Mouse (Mus musculus): ENCODE results near the gene Ccnd3.
"Not testable (repeated sequence)": the region's sequence is repeated elsewhere in the genome, so short reads cannot be mapped to it uniquely, and the experiment has no call there.

Gene Ccnd3

DNA sequence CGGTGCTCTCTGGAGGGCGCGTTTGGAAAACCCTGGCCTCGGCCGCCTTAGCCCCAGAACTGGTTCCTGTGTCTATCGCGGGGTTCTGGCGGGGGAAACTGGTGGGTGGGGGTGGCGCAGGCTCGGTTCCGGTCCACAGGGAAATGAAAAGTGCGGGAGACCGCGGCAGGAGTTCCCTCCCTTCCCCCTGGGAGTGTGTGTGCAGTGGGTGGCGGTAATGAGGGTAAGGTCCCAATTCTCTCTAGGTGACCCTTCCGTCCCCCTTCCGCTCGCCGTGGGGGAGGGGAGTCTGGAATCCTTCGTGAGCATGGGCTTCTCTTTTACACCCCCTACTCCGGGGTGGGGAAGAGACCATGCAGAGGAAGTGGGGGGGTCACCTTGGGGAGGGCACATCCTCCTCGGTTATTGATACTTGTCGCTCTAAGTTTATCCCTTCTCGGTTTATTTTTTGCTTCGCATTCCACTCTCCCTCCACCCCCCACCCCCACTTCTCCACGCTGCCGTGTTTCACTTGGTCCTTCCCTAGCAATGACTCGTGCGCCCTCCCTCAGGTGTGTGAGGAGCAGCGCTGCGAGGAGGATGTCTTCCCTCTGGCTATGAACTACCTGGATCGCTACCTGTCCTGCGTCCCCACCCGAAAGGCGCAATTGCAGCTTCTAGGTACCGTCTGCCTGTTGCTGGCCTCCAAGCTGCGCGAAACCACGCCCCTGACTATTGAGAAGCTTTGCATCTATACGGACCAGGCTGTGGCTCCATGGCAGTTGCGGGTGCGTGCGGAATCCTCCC is 89.5 kb downstream of the Ccnd3 start:
- DNase-seq (ENCODE audit: low read depth, low spot score), result peak; percentile 55

DNA sequence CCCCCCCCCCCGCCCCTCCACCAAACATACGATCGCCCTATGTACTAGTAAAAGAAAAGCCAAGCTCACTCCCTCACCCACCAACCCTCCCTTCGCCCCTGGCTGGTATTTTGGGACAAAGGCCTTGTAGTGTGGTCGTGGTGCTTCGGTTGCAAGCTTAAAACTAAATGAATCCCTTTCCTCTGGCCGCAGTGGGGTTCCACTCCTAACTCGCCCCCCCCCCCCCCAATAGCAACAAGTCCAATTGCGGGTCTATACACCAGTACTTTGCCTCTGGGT is 90.1 kb downstream of the Ccnd3 start:
- no peak for DNase-seq (ENCODE audit: low read depth, low spot score)

DNA sequence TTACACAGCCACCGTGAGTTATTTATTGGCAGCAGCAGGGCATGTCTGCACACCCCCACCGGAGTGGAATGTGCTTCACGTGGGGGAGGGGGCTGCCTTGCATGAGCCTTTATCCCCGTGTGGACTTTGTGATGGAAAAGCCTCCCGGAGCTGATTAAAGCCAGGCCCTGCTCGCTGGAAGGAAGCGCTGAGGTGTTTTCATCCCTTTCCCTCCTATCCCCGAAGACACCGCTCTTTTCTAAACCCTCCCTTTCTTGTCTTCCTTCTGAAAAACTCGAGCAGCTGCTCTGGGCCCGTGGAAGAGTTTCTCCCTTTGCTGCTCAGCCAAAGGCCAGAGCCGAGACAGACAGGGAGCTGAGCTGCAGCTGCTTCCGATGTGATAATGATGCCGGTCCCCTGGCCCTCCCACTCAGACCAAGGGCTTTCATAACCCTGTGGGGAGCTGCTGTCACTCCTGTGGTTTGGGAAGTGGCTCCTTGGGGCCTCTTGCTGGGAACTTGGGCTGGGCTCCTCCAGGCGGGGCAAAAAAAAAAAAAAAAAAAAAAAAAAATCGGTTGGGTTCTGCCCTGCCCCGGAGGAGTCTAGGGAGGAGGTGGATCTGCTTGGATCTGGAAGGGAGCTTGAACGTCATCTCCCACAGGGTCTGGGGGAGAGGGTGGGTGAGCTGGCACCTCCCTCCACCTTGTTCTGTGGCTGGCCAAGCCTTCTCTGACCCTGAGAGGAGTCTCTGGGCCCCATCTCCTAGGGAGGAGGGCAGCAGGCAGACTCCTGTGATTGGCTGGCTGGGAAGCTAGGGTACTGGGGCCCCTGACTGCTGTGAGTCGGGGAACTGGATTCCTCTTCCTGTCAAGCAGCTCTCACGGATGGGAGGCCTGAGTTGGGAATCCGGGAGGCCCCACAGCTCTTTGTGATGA is 90.7 kb downstream of the Ccnd3 start:
- DNase-seq (ENCODE audit: low read depth, low spot score), result peak; percentile 42

DNA sequence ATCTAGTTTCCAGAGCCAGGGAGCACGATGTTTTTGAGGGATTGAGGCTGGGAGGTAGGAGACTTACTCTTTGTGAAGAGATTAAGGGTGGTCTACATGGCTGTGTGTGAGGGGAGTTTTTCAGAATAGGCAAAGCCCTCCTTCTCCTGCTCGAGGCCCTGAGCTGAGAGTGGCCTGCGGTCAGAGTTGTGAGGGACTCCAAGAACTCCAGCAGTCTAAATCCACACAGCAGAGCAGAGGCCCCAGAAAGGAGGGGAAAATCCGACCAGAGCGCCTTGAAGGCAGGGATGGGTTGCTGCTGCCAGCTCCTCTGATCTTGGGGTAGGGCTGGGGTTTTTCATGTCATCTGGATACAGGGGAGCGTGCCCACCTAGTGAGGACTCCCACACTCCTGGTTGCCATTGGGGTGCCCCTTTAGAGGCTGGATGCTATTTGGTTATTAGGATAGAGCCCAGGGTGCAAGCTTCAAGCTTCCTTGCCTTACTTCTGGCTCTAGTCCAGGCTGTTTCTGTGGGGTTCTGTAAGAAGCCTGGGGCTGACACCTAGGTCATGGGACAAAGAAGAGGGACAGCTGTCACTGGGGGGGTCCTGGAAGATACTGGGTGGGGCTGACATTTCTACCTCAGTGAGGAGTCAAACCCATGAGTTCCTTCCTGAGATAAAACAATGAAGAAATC is 91.4 kb downstream of the Ccnd3 start:
- no peak for DNase-seq (ENCODE audit: low read depth, low spot score)

DNA sequence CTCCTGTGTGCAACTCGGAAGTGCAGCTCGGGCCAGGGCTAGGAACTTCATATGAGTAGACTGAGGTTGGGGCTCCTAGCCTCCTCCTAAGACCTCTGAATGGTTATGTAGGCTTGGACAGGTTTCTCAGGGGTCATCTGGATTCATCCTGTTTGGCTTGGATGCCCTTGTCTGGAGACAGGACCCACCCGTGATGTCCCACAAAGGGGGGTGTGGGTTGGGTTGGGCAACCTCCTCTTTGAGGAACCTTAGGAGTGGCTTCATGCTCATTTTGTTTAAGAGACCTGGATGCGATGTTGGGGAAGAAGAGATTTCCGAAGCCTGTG is 92.0 kb downstream of the Ccnd3 start:
- no peak for DNase-seq (ENCODE audit: low read depth, low spot score)

DNA sequence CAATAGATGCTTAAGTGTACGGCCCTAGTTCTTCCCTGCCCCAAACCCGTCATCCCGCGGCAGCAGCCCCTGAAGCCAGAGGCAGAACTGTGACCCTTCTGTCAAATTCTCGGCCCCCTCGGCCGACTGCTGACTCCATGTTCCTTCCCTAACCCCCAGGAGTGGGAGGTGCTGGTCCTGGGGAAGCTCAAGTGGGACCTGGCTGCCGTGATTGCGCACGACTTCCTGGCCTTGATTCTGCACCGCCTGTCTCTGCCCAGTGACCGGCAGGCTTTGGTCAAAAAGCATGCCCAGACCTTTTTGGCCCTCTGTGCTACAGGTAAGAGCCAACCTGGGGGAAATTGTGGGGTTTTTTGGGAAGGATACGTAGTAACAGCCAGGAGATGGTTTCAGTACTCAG is 92.4 kb downstream of the Ccnd3 start:
- no peak for DNase-seq (ENCODE audit: low read depth, low spot score)

DNA sequence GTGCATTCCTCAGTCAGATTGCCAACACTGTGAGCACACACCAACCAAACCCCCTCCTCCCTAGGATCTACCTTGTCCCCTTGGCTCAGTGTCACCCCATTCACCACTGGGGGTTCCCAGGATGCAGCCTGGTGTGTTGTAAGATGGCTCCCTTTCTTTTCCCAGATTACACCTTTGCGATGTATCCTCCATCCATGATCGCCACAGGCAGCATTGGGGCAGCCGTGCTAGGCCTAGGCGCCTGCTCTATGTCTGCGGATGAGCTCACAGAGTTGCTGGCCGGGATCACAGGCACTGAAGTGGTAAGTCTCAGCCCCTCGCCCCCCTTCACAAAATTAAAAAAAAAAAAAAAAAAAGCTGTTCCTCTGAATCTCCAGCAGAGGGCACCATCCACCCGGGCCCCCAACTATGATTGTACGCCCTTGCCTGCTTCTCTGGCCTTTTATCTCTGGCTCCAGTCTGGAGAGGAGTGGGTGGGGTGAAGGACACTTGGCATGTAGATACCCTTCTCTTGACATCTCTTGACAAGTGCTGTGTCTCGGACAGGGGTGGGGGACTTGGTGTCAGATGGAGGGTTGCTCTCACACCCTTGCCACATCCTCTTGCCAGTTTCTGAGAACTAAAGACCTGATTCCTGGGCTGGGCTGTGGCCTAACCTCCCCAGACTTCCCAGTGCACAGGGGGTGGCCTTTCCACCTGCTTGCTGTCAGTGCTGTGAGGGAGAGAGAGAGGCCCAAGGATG is 93.2 kb downstream of the Ccnd3 start:
- DNase-seq (ENCODE audit: low read depth, low spot score), result peak; percentile 78

DNA sequence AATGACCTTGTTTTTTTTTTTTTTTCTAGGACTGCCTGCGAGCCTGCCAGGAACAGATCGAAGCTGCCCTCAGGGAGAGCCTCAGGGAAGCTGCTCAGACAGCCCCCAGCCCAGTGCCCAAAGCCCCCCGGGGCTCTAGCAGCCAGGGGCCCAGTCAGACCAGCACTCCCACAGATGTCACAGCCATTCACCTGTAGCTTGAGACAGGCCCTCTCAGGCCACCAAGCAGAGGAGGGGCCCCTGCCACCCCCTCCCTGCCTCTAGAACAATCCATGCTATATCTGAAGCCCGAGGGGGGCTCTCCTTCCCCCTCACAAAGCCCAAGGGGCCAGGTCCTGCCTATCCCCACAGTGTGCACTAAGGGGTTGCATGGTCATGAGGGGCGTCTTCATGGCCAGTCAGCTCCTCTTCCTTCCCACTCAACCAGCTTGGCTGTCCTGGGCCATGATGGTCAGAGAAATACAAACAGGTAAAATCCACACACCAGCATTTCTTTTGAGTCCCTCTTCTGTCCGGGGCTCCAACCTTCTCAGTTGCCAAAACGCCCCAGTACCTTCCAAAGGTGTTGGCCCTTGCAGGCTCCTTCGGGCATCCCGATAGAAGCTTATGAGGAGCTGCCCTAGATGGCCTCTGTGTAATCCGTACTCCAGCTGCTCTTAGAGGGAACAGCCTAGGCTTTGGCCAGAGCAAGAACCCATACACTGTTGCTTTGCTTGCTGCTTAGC is 93.9 kb downstream of the Ccnd3 start:
- DNase-seq (ENCODE audit: low read depth, low spot score), result not testable (repeated sequence)

DNA sequence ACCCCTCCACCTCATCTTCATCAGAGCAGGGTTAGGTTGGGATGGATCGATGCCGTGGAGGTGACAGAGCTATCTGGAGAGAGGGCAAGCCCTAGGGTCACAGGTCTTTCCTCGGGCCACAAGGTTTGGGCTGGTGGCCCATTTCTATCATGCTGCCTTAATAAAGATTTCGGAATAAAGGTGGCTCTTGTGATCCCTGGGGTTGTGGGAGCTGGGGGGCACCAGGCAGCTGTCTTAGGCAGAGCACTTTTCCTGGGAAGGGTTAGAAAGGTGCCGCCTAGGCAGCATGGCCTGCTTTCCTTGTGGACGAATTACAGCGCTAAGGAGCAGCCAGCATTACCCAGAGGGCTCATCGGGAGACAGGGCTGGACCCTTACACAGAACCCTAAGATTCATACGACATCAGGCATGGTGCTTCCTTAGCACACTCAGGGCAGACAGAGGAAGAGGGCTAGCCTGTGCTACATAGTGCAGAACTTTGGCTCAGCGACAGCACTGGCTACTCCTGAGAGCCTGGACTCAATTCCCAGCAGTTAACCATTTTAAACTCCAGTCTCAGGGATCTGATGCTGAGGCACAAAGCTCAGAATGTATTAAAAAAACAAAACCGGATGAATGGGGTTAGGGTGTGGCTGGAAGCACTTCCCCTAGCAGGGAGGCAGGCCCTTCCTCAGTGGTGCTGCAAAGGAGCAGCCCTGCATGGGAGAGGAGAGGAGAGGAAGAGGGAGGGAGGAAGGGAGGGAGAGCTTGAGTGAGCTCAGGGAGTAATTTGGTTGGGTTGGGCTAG is 94.9 kb downstream of the Ccnd3 start:
- peak; percentile 54 for DNase-seq (ENCODE audit: low read depth, low spot score)

DNA sequence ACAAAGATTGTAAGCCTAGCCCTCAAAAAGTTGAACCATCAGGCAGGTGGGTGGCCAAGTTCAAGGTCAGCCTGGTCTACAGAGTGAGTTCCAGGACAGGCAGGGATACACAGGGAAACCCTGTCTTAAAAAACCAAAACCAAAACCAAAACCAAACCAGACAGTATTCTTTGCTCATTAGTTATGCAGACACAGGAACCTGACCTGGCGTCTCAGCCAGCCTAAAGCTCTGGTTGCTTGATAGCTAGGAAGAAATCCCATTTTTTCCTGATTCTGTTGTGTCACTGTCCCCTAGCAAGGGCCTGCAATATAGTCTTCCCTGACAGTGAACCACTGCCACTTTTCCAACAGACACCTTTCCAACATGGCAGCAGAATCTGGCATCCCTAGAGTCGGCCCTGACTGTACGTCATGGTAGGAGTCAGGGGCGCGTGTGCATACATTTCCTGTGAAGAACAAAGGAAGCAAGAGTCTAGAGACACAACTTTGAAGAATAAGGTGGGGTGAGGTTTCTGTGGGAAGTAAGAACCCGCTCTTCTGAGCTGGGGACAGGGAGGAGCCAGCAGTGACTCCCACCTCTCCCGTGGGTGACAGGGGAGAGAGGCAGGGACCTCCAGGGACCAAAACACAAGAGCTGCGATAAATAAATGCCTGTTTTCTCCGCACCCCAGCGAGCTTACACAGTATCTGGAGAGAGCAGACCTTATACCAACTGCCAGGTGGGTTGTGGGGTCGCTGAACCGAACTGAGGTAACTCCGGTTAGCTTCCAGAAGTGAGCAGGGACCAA is 95.9 kb downstream of the Ccnd3 start:
- DNase-seq (ENCODE audit: low read depth, low spot score), result peak; percentile 77

DNA sequence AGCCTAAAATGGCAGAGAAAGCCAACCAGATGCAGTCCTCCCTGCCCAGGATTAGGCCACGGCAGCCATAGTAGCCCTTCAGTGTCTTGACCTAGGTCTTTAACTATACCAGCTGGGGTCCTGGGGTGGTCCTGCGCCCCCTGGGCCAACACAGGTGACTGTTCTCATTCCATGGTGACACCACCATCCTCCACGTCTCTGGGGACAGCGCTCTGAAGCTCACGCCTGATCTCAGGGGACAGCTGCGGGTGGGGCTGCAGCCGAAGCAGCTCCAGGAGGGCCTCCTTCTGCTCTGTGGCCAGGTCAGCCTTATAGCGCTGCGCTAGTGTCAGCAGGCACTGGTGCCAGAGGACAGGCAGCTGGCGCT is 96.5 kb downstream of the Ccnd3 start:
- no peak for DNase-seq (ENCODE audit: low read depth, low spot score)

DNA sequence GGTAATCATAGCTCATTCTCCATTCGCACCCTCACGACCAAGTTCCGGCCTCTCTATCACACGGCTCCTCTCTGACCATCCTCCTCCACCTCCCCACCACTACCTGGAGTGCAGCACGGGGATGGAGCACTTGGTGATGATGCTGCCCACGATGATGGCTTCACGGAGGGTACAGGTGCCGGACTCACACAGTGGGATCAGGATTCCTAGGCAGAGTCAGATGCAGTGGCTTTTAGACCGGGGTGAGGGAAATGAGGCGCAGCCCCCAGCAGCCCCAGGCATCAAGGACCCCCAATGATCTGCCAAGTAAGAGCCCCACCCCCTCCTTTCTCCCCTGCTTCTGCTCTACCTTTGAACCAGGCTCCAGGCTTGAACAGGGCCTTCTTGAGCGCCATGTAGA is 97.4 kb downstream of the Ccnd3 start:
- no peak for DNase-seq (ENCODE audit: low read depth, low spot score)

DNA sequence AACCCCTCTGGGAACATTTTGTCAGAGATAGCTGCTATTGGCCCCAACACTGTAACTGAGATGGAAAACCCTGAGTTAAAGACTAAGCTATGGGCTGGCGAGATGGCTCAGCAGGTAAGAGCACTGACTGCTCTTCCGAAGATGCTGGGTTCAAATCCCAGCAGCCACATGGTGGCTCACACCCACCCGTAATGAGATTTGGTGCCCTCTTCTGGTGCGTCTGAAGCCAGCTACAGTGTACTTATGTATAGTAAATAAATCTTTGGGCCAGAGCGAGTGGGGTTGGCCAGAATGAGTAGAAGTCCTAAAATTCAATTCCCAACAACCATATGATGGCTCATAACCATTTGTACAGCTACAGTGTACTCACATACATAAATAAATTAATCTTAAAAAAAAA is 101.4 kb downstream of the Ccnd3 start:
- DNase-seq (ENCODE audit: low read depth, low spot score), result peak; percentile 72

DNA sequence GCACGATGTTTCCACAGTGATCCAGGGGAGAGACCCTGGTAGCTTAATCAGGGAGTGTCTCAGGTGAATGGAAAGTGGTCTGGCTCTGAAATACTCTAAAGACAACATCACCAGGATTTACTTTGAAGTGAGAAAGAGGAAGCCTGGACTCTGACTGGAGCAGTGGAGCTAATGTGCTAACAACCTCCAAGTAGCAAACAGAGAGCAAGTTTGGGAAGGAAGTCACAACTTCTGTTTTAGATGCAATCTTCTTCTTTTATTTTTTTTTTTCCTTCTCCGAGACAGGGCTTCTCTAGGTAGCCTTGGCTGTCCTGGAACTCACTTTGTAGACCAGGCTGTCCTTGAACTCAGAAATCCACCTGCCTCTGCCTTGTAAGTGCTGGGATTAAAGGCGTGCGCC is 104.3 kb downstream of the Ccnd3 start:
- DNase-seq (ENCODE audit: low read depth, low spot score), result no peak

DNA sequence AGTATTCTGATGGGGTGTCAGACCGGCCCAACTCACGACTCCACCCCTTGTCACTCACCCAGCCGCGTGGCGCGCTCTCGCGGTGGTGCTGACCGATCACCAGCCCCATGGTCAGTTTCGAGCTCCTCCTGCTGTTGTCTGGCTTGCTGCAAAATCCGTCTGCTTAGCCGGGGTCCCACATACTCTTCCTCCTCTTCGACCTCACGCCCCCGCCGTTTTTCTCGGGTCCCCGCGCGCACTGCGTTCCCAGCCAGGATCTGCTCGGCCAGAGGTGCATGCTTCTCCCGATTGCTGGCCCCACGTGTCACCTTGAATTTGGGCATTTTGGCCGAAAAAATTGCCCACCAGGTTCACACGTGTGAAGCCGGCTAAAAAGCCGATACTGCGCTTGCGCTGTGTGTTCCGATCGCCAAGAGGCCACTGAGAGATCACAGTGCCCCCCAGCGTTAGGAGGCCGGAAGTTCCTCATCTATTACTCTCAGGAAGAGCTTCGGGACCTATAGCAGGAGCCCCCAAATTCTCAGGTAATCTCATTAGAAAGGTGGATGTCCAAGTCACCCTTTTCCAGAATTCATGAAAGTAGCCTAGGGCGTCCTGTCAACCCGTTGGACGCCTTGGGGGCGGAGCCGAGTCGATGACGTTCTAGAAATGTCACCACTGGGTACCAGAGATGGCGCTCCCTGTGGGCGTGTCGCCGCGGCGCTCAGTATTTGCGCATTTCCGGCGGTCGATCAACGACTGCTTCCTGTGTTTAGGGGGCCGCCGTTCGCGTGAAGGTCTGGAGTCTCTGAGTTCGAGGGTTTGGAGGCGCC is 106.2 kb downstream of the Ccnd3 start, which contains the start of the genes Bysl, Med20 and Gm20517:
Gene Bysl, minus strand, starts transcription at position 644 of the 812 bp plus-strand sequence.
Gene Med20, plus strand, starts transcription at position 734 of the 812 bp plus-strand sequence.
Gene Gm20517, plus strand, starts transcription at position 741 of the 812 bp plus-strand sequence.
- peak; percentile 99 for DNase-seq (ENCODE audit: low read depth, low spot score)

DNA sequence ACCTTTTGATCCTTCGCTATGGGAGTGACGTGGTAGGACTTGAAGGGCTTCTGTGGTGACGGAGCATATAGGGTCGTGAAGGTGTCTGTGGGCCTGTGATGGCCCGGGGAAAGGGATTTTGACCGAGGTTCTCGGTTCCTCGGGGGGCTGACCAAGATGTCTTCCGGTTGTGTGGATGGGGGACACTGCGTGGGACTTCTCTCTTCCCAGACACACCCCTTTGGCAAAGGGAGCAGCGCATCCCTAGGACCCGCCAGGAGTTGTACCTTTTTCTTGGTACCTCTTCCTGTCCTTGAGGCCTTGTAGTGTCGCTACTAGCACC is 106.8 kb downstream of the Ccnd3 start:
- no peak for DNase-seq (ENCODE audit: low read depth, low spot score)

DNA sequence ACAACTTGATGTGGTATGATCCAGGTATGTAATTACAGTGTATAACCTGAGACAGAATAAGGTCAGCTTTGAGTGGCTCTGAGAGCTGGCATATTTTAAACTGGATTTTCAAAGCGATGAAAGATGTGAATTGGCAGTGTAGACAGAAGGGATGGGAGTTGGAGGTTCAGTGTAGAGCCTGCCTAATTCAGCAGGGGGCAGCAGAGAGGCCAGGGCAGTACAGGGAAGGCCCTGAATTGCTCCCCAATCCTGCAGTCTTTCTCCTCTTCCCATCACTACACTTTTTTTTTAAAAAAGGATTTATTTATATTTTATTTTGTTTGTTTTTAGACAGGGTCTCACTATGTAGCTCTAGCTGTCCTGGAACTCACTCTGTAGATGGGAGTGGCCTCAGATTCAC is 109.2 kb downstream of the Ccnd3 start:
- peak; percentile 78 for DNase-seq (ENCODE audit: low read depth, low spot score)

DNA sequence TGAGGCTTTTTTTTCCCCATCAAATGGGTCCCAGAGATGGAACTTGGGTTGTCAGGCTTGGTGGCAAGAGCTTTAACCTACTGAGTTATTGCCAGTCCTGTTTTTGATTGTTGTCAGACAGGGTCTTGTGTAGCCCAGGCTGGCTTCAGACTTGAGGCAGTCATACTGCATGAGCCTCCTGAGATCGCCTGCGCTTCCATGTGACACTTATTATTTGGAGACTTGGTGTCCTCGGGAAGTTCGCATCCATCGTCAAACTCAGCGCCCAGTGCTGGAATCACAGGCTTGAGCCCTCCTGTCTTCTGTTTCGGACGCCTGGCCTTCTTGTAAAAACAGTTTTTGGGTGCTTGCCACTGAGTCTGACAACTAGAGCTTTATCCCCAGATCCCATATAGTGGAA is 111.3 kb downstream of the Ccnd3 start:
- no peak for DNase-seq (ENCODE audit: low read depth, low spot score)

DNA sequence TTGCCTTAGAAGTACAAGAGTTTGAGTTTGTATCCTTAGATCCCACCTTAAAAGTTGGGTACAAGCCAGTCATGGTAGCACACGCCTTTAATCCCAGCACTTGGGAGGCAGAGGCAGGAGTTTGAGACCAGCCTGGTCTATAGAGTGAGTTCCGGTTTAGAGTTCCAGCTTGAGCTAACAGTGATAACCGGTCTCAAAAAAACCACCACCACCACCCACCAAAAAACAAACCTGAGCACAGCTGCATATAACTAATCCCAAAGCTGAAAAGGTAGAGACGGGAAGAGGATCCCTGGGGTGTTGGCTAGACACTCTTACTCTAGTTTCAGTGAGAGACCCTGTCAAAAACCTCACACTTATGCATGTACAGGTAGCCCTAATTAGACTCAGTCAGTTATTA is 111.8 kb downstream of the Ccnd3 start:
- DNase-seq (ENCODE audit: low read depth, low spot score), result no peak
